ENCODE assay signal across 17 mouse cellular contexts in the genomic region with DNA sequence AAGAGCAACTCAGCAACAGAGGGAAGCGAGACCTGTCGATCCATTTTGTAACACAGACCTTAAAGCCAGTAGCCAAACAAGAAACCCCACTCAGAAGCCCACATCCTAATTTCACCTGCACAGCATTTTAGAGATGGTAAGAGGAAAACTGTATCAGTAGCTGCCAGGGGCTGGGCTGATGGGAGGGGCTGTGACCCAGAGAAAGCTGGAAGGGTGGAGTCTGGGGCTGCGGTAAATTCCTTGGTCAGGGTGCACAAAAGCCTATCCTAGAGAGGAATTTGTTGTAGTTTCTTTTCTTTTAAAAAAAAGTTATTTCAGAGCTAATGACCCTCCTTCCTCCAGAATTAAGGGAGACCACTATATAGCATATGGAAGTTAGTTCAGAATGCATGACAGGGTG.
"Had no signal": no experiment of that assay in that cellular context is flagged by ENCODE, and none has a peak within 500 bp of the region (broad histone marks: within the 10 kb centered on the region; RNA-seq: fewer than 3 reads in every experiment).

No protein-coding gene starts in this region.

- H3K9ac ChIP-seq: kidney, embryonic 15.5 days; limb, embryonic 12.5 days; limb, embryonic 15.5 days; liver, embryonic 15.5 days; lung, embryonic 14.5 days had no signal

- DNase-seq: kidney, adult 11 months; kidney, adult 8-10 months; kidney, postnatal 10 days; kidney, postnatal 4 days; left cerebral cortex, postnatal 4 days; lung, embryonic 14.5 days; midbrain, embryonic 14.5 days; thymus, adult 18-20 months; thymus, postnatal 36 days had no signal

- H3K9me3 ChIP-seq: kidney, embryonic 15.5 days; limb, embryonic 12.5 days; limb, embryonic 15.5 days; liver, embryonic 15.5 days; megakaryocyte, embryonic 14.5 days had no signal

- H3K4me1 ChIP-seq: limb, embryonic 12.5 days; limb, embryonic 15.5 days had no signal

- ATAC-seq: lung, postnatal 0 days had no signal

- H3K4me3 ChIP-seq: kidney, embryonic 15.5 days; limb, embryonic 12.5 days; limb, embryonic 15.5 days; liver, embryonic 15.5 days; megakaryocyte, embryonic 14.5 days had no signal

- H3K4me2 ChIP-seq: kidney, embryonic 15.5 days; limb, embryonic 12.5 days; limb, embryonic 15.5 days; liver, embryonic 15.5 days; lung, embryonic 14.5 days; midbrain, embryonic 11.5 days had no signal

- H3K27me3 ChIP-seq: kidney, embryonic 15.5 days; limb, embryonic 12.5 days; limb, embryonic 15.5 days; liver, embryonic 15.5 days; megakaryocyte, embryonic 14.5 days had no signal

- H3K27ac ChIP-seq: kidney, embryonic 15.5 days; limb, embryonic 12.5 days; limb, embryonic 15.5 days; liver, embryonic 15.5 days; macrophage had no signal
